ENCODE assay signal across 8 mouse cellular contexts in genomic region chr10:75763682-75764518, GRCm38 (mm10). TPM values are rescaled to one million over a fixed set of nuclear protein-coding genes. Genes with fewer than 3 reads are reported as not detected.
DNase-seq lines count a peak whose midpoint lies in the region; ATAC-seq and TF ChIP-seq lines count a peak whose summit lies in the region.

Cabin1 (minus strand) TSS chr10:75764341.

- peak; percentile 39 for TF ChIP-seq POLR2A in kidney, adult 2 months (IDR thresholded peaks at IDR 0.05; ENCODE audit: low read depth, low read length)
- TF ChIP-seq POLR2A in spleen, adult 2 months (IDR thresholded peaks at IDR 0.05; ENCODE audit: low read depth, low read length): peak; percentile 1

- TF ChIP-seq CTCF in kidney, adult 2 months (conservative IDR thresholded peaks at IDR 0.05; ENCODE audit: insufficient read depth, insufficient read length, low read depth, low read length): no peak
- TF ChIP-seq CTCF in spleen, adult 2 months (IDR thresholded peaks at IDR 0.05; ENCODE audit: extremely low read depth, insufficient read depth, insufficient read length, insufficient replicate concordance): no peak

- ATAC-seq in embryonic facial prominence, embryonic 13.5 days (ENCODE audit: insufficient number of reproducible peaks, insufficient read depth, low FRiP score, low TSS enrichment, low read depth): peak; percentile 97
- peak; percentile 97 for ATAC-seq in limb, embryonic 12.5 days (ENCODE audit: insufficient number of reproducible peaks, insufficient read depth, low FRiP score, low TSS enrichment, low read depth)
- peak; percentile 99 for ATAC-seq in midbrain, embryonic 15.5 days (replicated peaks)

- H3K9ac ChIP-seq in embryonic facial prominence, embryonic 13.5 days: peak within 1 kb of the TSS; percentile 87
- H3K9ac ChIP-seq in limb, embryonic 12.5 days (replicated peaks): peak within 1 kb of the TSS; percentile 83
- H3K9ac ChIP-seq in midbrain, embryonic 15.5 days: peak within 1 kb of the TSS; percentile 70

- H3K4me2 ChIP-seq in embryonic facial prominence, embryonic 13.5 days: peak within 1 kb of the TSS; percentile 82
- H3K4me2 ChIP-seq in limb, embryonic 12.5 days: peak within 1 kb of the TSS; percentile 65
- H3K4me2 ChIP-seq in midbrain, embryonic 15.5 days: peak within 1 kb of the TSS; percentile 81

- H3K27me3 ChIP-seq in embryonic facial prominence, embryonic 13.5 days: no peaks in the 10 kb centered on the region
- H3K27me3 ChIP-seq in kidney, adult 2 months (replicated peaks; ENCODE audit: control insufficient read depth, insufficient read depth, low read length): no peaks in the 10 kb centered on the region
- H3K27me3 ChIP-seq in limb, embryonic 12.5 days: no peaks in the 10 kb centered on the region
- no peaks in the 10 kb centered on the region for H3K27me3 ChIP-seq in midbrain, embryonic 15.5 days (replicated peaks)
- H3K27me3 ChIP-seq in spleen, adult 2 months (ENCODE audit: control insufficient read depth, insufficient read depth, low read length): no peaks in the 10 kb centered on the region

- no peaks in the 10 kb centered on the region for H3K9me3 ChIP-seq in embryonic facial prominence, embryonic 13.5 days
- H3K9me3 ChIP-seq in limb, embryonic 12.5 days: no peaks in the 10 kb centered on the region
- H3K9me3 ChIP-seq in midbrain, embryonic 15.5 days: no peaks in the 10 kb centered on the region

- DNase-seq in 3134 (ENCODE audit: extremely low read depth, insufficient read length, low spot score): peak; percentile 93
- DNase-seq in adrenal gland, postnatal 36 days: peak; percentile 97 to 98
- DNase-seq in heart, adult 18-20 months: peak; percentile 98
- peak; percentile 99 for DNase-seq in kidney, adult 2 months
- DNase-seq in spleen, adult 2 months (ENCODE audit: low read depth in 1 of 2, low spot score in 2 of 2): peak; percentile 96 to 97

- H3K27ac ChIP-seq in embryonic facial prominence, embryonic 13.5 days: peak within 1 kb of the TSS; percentile 60
- H3K27ac ChIP-seq in kidney, adult 2 months (ENCODE audit: insufficient read depth, low read depth, low read length): peak within 1 kb of the TSS; percentile 55
- 0 out of 2 replicates have a peak within 1 kb of the TSS, but pooled peaks have one; percentile 64 for H3K27ac ChIP-seq in limb, embryonic 12.5 days
- H3K27ac ChIP-seq in midbrain, embryonic 15.5 days: peak within 1 kb of the TSS; percentile 79
- peak within 1 kb of the TSS; percentile 71 for H3K27ac ChIP-seq in spleen, adult 2 months (ENCODE audit: insufficient read depth, low read length)

- WGBS in embryonic facial prominence, embryonic 13.5 days: under 1% methylated on average over 61 of the region's 61 CpGs
- under 1% methylated on average over 61 of the region's 61 CpGs for WGBS in kidney, adult 2 months
- WGBS in limb, embryonic 12.5 days: under 1% methylated on average over 56 of the region's 61 CpGs
- WGBS in midbrain, embryonic 15.5 days: under 1% methylated on average over 60 of the region's 61 CpGs
- under 1% methylated on average over 61 of the region's 61 CpGs for WGBS in spleen, adult 2 months

- peaks cover 15% of the 10 kb centered on the region for H3K4me1 ChIP-seq in embryonic facial prominence, embryonic 13.5 days
- peaks cover 5% of the 10 kb centered on the region; the same call in 1 of the 2 replicates for H3K4me1 ChIP-seq in kidney, adult 2 months (ENCODE audit: control insufficient read depth, insufficient read depth, low read length)
- peaks cover 13% of the 10 kb centered on the region for H3K4me1 ChIP-seq in limb, embryonic 12.5 days (replicated peaks)
- H3K4me1 ChIP-seq in midbrain, embryonic 15.5 days: peaks cover 20% of the 10 kb centered on the region
- H3K4me1 ChIP-seq in spleen, adult 2 months (ENCODE audit: control insufficient read depth, insufficient read depth, insufficient read length): no peaks in the 10 kb centered on the region

- H3K4me3 ChIP-seq in embryonic facial prominence, embryonic 13.5 days: peak within 1 kb of the TSS; percentile 90
- H3K4me3 ChIP-seq in kidney, adult 2 months (ENCODE audit: insufficient read depth, low read depth, low read length): peak within 1 kb of the TSS; percentile 77
- peak within 1 kb of the TSS; percentile 88 for H3K4me3 ChIP-seq in limb, embryonic 12.5 days (replicated peaks)
- H3K4me3 ChIP-seq in midbrain, embryonic 15.5 days: peak within 1 kb of the TSS; percentile 76
- H3K4me3 ChIP-seq in spleen, adult 2 months (ENCODE audit: extremely low read depth, insufficient read depth, insufficient read length): peak within 1 kb of the TSS; percentile 64

- peaks cover 11% of the 10 kb centered on the region; the same call in 1 of the 2 replicates for H3K36me3 ChIP-seq in embryonic facial prominence, embryonic 13.5 days
- no peaks in the 10 kb centered on the region for H3K36me3 ChIP-seq in kidney, adult 2 months (ENCODE audit: control insufficient read depth, insufficient read depth, low read length)
- peaks cover 10% of the 10 kb centered on the region for H3K36me3 ChIP-seq in limb, embryonic 12.5 days
- H3K36me3 ChIP-seq in midbrain, embryonic 15.5 days (replicated peaks): no peaks in the 10 kb centered on the region
- peaks cover 3% of the 10 kb centered on the region; the same call in 1 of the 2 replicates for H3K36me3 ChIP-seq in spleen, adult 2 months (ENCODE audit: control insufficient read depth, insufficient read depth, low read length)

RNA-seq across cellular contexts. Expression of gene Cabin1, which starts in this region (rescaled TPM):
- 10 to 100 TPM; 32.9 to 35.1 TPM for total RNA-seq in adrenal gland, postnatal 36 days (2021)
- 30.0 and 33.9 TPM in 2 replicates for polyA plus RNA-seq in embryonic facial prominence, embryonic 13.5 days (2015; fragmentation: Nextera tagmentation; extraction: Ambion mirVana)
- 10 to 100 TPM; 15.2 to 20.9 TPM for total RNA-seq in heart, adult 18-20 months (2021)
- polyA plus RNA-seq in kidney, adult 2 months (2012; rRNA removed): 24.6 and 27.3 TPM in 2 replicates
- 27.2 and 29.3 TPM in 2 replicates for polyA plus RNA-seq in limb, embryonic 12.5 days (2016; fragmentation: Nextera tagmentation; extraction: Ambion mirVana)
- polyA plus RNA-seq in midbrain, embryonic 15.5 days (2015; fragmentation: Nextera tagmentation; extraction: Ambion mirVana): 36.6 and 42.2 TPM in 2 replicates
- polyA plus RNA-seq in spleen, adult 2 months (2012; rRNA removed): 59.3 and 65.7 TPM in 2 replicates

Comparison
In these comparisons a context has a peak if more than half of its experiments do, and no peak if none do; other contexts are left out.
1. Peak in every context shown above with its lines: DNase-seq, ATAC-seq, H3K4me3 ChIP-seq and H3K27ac ChIP-seq.